Mouse (Mus musculus) adipocyte (in vitro differentiated cells): ENCODE measurements around the gene Aga.
"Not testable (repeated sequence)": the region's sequence is repeated elsewhere in the genome, so short reads cannot be mapped to it uniquely, and the experiment has no call there.

Experiments
- DNase-seq: peaks from one replicate; pipeline ENCODE4 v3.0.0-alpha.2; 2016; ENCODE audit warnings: low spot score

The Aga gene

DNA sequence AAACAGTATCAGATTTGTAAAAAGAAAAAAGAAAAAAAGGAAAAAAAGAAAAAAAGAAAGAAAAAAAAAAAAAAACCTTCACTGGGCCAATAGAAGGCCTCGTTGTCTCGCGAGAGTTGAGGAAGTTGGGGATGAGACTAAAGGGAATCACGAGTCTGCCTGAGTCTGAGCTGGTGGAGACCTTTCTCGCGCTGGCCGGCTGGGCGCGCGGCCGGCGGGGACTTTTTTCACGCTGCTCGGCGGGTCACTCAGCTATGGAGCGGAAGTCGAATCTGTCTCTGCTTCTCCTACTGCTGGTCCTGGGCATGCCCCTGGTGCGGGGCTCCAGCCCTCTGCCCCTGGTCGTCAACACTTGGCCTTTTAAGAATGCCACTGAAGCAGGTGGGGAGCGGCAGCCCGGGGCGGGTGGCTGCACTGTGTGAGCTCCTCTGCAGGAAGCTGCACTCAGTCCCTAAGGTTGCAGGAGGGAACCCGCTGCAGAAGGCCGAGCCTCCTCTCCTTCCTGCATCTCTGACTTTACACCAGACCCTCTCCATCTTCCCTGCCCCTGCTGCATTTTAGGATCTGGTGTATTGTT lies at the start of gene Aga:
Gene Aga (plus strand): TSS at position 177 of the 577 bp plus-strand sequence.
- DNase-seq = peak; percentile 97

DNA sequence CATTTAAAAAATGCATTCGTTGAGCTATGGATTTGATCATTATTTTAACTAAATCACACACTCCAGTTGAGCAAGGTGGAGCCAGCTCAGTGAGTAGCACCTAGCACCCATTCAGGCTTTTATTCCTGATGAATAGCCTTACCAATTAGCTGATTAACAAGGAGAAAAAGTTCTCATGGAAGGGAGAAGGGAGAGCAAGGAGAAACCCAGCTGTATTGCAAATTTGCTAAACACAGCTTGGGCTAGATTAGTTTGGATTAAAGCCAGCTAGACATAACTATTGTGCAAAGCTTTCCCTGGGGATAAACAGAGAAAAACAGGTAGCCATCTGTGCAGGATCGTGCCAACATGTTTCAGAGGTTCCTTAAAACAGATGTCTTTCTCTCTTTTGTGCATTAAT lies 22.5 kb upstream of the Aga start:
- DNase-seq = no peak

DNA sequence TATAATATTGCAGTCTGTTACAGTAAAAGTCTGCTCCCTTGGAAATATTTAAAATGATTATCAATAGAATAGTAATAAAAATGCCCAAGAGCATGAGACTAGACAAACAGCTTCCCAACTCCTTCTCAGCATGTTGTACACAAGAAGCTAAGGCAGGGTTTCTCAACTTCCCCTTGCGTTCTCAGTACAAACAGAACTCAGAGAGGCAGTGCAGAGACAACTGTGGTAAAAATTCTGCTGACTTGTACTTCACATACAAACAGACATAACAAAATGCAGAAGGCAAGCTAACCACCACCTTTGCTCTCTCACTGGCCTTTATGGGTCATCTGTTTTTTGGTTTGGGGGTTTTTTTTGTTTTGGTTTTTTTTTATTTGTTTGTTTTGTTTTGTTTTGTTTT lies 15.3 kb upstream of the Aga start:
- DNase-seq = no peak

- no peak for DNase-seq
These were observed 14.6 kb upstream of the Aga start for GRCm38 (mm10) chr8:53496885-53497326.

GRCm38 (mm10) chr8:53538049-53538448 lies 26.5 kb downstream of the Aga start:
- DNase-seq = not testable (repeated sequence)

DNA sequence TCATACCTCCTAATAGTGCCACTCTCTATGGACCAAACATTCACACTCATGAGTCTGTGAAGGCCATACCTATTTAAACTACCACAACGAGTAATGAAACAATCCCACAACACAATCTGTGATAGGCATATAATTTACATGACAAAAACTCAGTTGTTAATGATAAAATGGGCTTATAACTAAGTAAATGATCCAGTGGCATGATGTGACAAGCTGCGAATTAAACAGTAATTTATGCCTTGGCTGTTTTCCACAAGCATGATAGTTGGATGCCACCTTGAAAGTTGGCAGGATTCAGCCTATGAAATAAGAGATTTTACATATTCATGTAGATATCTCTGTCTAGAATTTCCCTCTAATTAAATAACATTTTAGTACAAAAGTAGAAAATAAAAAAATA lies 28.1 kb downstream of the Aga start:
- DNase-seq = no peak

DNA sequence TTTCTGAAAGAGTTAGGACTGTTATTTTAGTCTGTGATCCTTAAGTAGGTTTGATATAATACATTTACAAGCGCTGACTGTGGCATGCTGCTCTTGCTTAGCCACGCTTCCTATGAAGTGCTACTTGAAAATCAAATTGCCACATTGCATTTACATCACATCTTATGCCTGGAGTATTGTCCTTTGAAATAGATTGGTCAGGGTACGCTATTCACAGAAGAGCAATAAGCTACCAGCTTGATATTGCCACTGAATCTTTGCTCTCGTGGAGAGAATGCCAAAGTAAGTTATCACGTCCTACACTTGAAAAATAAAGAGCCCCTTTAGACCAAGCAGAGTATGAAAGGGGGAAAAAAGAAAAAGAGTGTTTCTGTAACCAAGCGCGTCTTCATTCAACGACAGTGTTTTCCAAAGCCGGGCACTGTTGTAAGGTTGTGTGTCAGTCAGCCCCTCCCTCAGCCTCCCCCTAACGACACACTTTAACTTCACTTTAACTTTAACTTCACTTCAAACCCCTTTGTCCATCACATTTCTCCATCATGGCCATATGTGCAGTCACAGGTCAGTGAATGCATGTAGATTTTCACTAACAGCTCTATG lies 51.0 kb downstream of the Aga start:
- no peak for DNase-seq

DNA sequence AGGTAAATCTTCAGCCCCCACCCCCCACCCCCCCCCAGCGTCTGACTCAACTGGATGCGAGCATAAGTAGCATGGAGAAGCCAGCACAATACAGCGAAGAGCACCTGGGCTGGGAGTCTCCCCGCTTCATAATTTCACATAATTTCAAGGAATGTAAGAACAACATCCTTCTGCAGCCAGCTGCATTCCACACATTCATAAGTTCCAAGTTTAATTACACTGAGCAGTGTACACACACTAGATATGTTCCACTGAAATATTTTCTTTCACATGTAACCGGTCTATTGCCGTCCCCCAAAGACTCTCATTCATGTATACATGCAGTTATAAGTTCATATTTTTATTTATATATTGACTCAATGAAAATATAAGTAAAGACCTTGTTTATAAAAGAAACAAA lies 54.7 kb downstream of the Aga start:
- DNase-seq = no peak
